Mouse (Mus musculus): ENCODE data around the gene 1700122O11Rik.

The 1700122O11Rik gene

GRCm38 (mm10) chr17:48027677-48028076, 10.4 kb downstream of the 1700122O11Rik start:
- DNase-seq (ENCODE audit: low read depth): no peak

GRCm38 (mm10) chr17:48027019-48027418, 11.1 kb downstream of the 1700122O11Rik start:
- no peak for DNase-seq (ENCODE audit: low read depth)

- no peak for DNase-seq (ENCODE audit: low read depth)
Observed at GRCm38 (mm10) chr17:48024045-48024444, 14.0 kb downstream of the 1700122O11Rik start.

GRCm38 (mm10) chr17:48019585-48019984, 18.5 kb downstream of the 1700122O11Rik start:
- DNase-seq (ENCODE audit: low read depth): no peak

DNA sequence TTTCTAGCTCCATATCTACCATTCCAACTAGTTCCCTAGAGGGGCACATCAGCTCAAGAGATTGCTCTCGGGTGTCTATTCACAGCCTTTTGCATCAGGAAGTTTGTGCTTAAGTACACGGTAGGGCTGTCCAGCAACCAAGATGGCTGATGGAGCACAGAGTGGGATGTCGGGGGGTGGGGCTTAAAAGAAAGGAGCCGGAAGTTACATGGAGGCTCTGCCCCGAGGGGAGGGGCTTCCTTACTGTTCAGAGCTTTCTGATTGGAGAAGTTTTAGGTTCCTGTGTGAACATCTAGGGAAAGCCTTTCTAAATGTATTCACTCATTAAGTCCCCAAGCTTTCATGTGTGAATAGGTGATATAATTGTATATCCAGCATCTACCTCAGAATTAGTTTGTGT, 21.5 kb downstream of the 1700122O11Rik start:
- DNase-seq (ENCODE audit: low read depth): peak; percentile 10

DNA sequence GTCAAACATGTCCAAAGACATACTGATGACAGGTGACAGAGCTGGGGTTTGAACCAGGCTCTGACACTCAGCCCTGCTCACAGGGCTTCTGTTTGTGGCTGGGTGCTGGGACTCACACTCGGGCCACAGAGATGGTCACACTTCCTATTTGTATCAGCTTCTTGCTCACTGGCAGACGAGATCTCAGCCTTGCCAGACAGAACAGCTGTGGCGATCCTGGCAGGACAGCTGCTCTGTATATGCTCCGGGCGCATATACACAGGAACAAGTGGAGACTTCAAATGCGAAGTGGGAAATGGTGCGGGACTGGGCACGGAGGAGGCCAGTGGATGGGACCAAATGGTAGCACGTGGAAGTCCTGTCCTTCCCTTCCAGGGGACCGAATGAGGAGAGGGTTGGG, 25.5 kb downstream of the 1700122O11Rik start:
- DNase-seq (ENCODE audit: low read depth): no peak

DNA sequence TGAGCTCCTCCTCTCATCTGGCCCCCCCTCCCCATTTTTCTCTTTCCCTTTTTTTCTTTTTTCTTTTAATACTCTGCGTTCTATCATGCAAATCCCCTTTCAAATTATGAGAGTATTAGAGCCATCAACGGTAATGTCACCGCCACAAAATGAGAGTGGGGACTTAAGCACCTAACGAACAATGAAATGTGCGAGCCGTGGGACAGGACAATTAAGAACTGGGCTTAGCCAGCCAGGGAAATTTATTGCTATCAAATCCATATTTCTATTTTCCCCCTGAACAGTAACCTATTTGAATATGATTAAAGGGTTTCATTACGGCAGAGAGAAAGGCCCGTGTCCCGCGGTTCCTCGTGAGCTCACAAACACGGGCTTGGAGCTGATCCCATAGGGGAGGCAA, 27.0 kb downstream of the 1700122O11Rik start:
- DNase-seq (ENCODE audit: low read depth): no peak

- no peak for DNase-seq (ENCODE audit: low read depth)
Observed at GRCm38 (mm10) chr17:48010283-48010682, 27.8 kb downstream of the 1700122O11Rik start.

DNA sequence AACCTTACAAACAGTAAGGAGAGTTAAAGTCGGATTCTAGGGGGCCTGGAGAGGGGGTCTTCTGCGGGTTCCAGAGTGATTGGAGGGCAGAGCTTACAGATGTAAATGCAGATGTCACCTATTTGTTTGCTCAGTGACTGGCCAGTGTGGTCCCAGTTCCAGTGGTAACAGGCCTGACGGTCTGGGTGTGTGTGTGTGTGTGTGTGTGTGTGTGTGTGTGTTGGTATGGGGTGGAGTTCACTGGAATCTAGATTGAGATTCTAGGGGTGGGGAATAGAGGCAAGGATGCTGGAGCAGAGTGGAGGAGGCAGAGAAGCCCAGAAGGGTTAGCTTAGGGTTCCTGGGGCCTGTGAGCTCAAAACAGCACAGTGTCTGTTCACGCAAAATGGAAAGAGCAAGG, 32.3 kb downstream of the 1700122O11Rik start:
- DNase-seq (ENCODE audit: low read depth): no peak

- DNase-seq (ENCODE audit: low read depth): no peak
Observed at GRCm38 (mm10) chr17:48005091-48005490, 33.0 kb downstream of the 1700122O11Rik start.

GRCm38 (mm10) chr17:48004619-48005018, 33.5 kb downstream of the 1700122O11Rik start:
- DNase-seq (ENCODE audit: low read depth): no peak

- DNase-seq (ENCODE audit: low read depth): no peak
Observed at GRCm38 (mm10) chr17:48002486-48002885, 35.6 kb downstream of the 1700122O11Rik start.

- peak; percentile 83 for DNase-seq (ENCODE audit: low read depth)
Observed at GRCm38 (mm10) chr17:48001586-48002361, 36.3 kb downstream of the 1700122O11Rik start.

GRCm38 (mm10) chr17:48001157-48001556, 36.9 kb downstream of the 1700122O11Rik start:
- no peak for DNase-seq (ENCODE audit: low read depth)

- no peak for DNase-seq (ENCODE audit: low read depth)
Observed at GRCm38 (mm10) chr17:47999812-48000211, 38.3 kb downstream of the 1700122O11Rik start.

- no peak for DNase-seq (ENCODE audit: low read depth)
Observed at GRCm38 (mm10) chr17:47999403-47999802, 38.7 kb downstream of the 1700122O11Rik start.

GRCm38 (mm10) chr17:47997806-47998205, 40.3 kb downstream of the 1700122O11Rik start:
- DNase-seq (ENCODE audit: low read depth): no peak

DNA sequence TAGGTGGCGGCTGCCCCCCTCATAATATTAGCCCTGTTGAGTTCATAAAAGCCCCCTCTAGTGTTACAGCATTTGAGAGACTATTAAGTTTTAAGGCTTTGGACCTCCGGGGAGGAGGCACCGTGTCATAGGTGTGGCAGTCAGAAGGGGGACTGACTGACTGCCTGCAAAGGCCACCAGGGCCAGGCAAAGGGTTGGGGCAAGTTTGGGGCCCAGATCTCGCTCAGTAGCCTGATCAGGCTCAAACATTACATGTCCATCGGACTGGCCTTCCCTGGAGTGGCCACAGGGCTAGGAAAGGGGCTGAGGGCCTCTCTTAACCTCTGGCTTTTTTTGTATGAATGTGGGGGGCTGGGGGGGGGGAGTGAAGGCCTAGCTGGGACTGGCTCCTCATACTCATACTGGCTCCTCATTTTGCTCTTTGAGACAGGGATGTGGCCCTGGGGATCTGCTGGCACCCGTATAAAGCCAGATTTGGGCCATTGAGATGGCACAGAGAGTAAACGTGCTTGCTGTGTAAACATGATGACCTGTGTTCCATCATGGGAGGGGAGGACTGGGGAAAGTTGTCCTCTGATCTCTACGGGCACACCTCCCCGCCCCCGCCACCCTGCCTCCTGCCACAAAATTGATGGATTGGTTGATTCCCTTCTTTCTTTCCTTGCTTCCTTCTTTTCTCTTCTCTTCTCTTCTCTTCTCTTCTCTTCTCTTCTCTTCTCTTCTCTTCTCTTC, 47.5 kb downstream of the 1700122O11Rik start:
- DNase-seq (ENCODE audit: low read depth): no peak

GRCm38 (mm10) chr17:47989951-47990378, 48.1 kb downstream of the 1700122O11Rik start:
- DNase-seq (ENCODE audit: low read depth): peak; percentile 11

GRCm38 (mm10) chr17:47988811-47989210, 49.3 kb downstream of the 1700122O11Rik start:
- no peak for DNase-seq (ENCODE audit: low read depth)

DNA sequence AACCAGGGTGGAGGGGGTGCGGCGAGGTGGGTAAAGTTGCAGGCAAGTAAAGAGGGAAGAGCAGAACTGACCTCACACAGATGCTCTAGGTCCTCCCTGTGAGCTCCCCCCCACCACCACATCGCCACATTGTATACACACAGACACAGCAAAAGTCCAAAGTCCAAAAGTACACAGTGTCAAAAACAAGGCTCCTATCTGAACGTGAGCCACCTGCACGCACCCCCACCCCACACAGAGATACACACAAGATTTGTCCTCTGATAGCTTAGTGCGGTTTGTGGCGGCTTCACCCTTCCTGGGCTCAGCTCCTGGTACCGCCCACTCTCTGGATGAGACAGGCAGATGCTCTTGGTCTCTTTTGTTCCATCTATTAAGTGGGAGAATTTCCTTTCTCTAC, 50.0 kb downstream of the 1700122O11Rik start:
- no peak for DNase-seq (ENCODE audit: low read depth)

All from 416B (cell line).